Mouse (Mus musculus) heart, embryonic 13.5 days (tissue): Measurements from ENCODE around the gene Cpz. TPM values are rescaled to one million over a fixed set of nuclear protein-coding genes. Genes with fewer than 3 reads are reported as not detected.
A peak's percentile ranks its signal among the peaks of the same experiment; 100 is the strongest.

Experiments
- ATAC-seq: fragments of 200-750 bp; cut with Nextera tagmentation; 2 replicates; pipeline ENCODE4 v1.8.0; 2017; ENCODE audit warnings: moderate TSS enrichment; ENCODE audit not compliant: insufficient number of reproducible peaks, low FRiP score, low TSS enrichment; ENCODE audit errors: extremely low read depth
- H3K27ac ChIP-seq: fragments of 300-500 bp; sonication (generic); replicated peaks from 2 replicates; pipeline ENCODE4 v1.5.1; 2015; ENCODE audit warnings: moderate library complexity, mild to moderate bottlenecking, inconsistent platforms
- H3K27me3 ChIP-seq: fragments of 300-500 bp; sonication (generic); replicated peaks from 2 replicates; pipeline ENCODE4 v1.6.1; 2015; ENCODE audit warnings: mild to moderate bottlenecking, inconsistent platforms
- H3K36me3 ChIP-seq: fragments of 300-500 bp; sonication (generic); 2 replicates; pipeline ENCODE4 v1.6.1; 2015; ENCODE audit warnings: mild to moderate bottlenecking, inconsistent platforms
- H3K4me1 ChIP-seq: fragments of 300-500 bp; sonication (generic); 2 replicates; pipeline ENCODE4 v1.6.1; 2015; ENCODE audit warnings: inconsistent platforms
- H3K4me2 ChIP-seq: fragments of 300-500 bp; sonication (generic); 2 replicates; pipeline ENCODE4 v1.6.1; 2015; ENCODE audit warnings: inconsistent platforms, mild to moderate bottlenecking, moderate library complexity
- H3K4me3 ChIP-seq: fragments of 300-500 bp; sonication (generic); 2 replicates; pipeline ENCODE4 v1.5.1; 2015; ENCODE audit warnings: moderate library complexity, mild to moderate bottlenecking, inconsistent platforms
- H3K9ac ChIP-seq: fragments of 300-500 bp; sonication (generic); 2 replicates; pipeline ENCODE4 v1.6.1; 2015; ENCODE audit warnings: inconsistent platforms, mild to moderate bottlenecking, moderate library complexity
- H3K9me3 ChIP-seq: fragments of 300-500 bp; sonication (generic); 2 replicates; pipeline ENCODE4 v1.6.1; 2016; ENCODE audit warnings: inconsistent platforms
- WGBS: fragments of 180-500 bp; shearing (Covaris S2); methylation state at CpG from one replicate; pipeline ENCODE4 v1.1.7; 2015; ENCODE audit warnings: mixed read lengths; 5-methylcytosine and 5-hydroxymethylcytosine counted together
- polyA plus RNA-seq: library from polyadenylated mRNA; unstranded; fragments of >200 nt; fragmentation: Nextera tagmentation; extraction: Ambion mirVana; gene quantifications from 2 replicates; pipeline ENCODE4 v1.2.1, GENCODE M21; 2015

Gene Cpz
- polyA plus RNA-seq, 1 experiment from 2014 or later = 10.3 TPM

- Histone ChIP-seq H3K4me2 (peak overlapping the region; percentile 68; the same call in 1 of the 2 replicates), H3K36me3 (no peaks in the 10 kb centered on the region), H3K4me3 (no peak overlapping the region), H3K4me1 (peaks cover 19% of the 10 kb centered on the region), H3K9ac (no peak overlapping the region), H3K27me3 (peaks cover 89% of the 10 kb centered on the region), H3K27ac (no peak overlapping the region), H3K9me3 (no peaks in the 10 kb centered on the region)
- ATAC-seq = no peak
- WGBS = 55% methylated on average over 2 of the region's 2 CpGs
Observed at GRCm38 (mm10) chr5:35524381-35524780, 1.1 kb downstream of the Cpz start.

GRCm38 (mm10) chr5:35523735-35524134 lies 1.8 kb downstream of the Cpz start:
- Histone ChIP-seq H3K36me3 (no peaks in the 10 kb centered on the region), H3K4me1 (peaks cover 19% of the 10 kb centered on the region), H3K27ac (no peak overlapping the region), H3K9ac (no peak overlapping the region), H3K4me2 (no peak overlapping the region), H3K27me3 (peaks cover 90% of the 10 kb centered on the region), H3K4me3 (no peak overlapping the region), H3K9me3 (no peaks in the 10 kb centered on the region)
- WGBS = 2% methylated on average over 5 of the region's 5 CpGs
- no peak for ATAC-seq

- Histone ChIP-seq H3K27me3 (peaks cover 73% of the 10 kb centered on the region), H3K27ac (no peak overlapping the region), H3K4me1 (no peaks in the 10 kb centered on the region), H3K4me2 (no peak overlapping the region), H3K4me3 (no peak overlapping the region), H3K9ac (no peak overlapping the region), H3K9me3 (no peaks in the 10 kb centered on the region), H3K36me3 (no peaks in the 10 kb centered on the region)
- no peak for ATAC-seq
- 75% methylated on average over 11 of the region's 11 CpGs for WGBS
Observed at GRCm38 (mm10) chr5:35516781-35517180, 8.7 kb downstream of the Cpz start.

- Histone ChIP-seq H3K4me3 (no peak overlapping the region), H3K36me3 (no peaks in the 10 kb centered on the region), H3K9me3 (no peaks in the 10 kb centered on the region), H3K27me3 (peaks cover 66% of the 10 kb centered on the region), H3K4me1 (no peaks in the 10 kb centered on the region), H3K4me2 (no peak overlapping the region), H3K27ac (no peak overlapping the region), H3K9ac (no peak overlapping the region)
- 11% methylated on average over 5 of the region's 5 CpGs for WGBS
- no peak for ATAC-seq
Observed at GRCm38 (mm10) chr5:35510589-35510988, 14.9 kb downstream of the Cpz start.

- 38% methylated on average over 7 of the region's 7 CpGs for WGBS
- H3K27ac ChIP-seq = no peak overlapping the region
- no peak overlapping the region for H3K9ac ChIP-seq
- no peaks in the 10 kb centered on the region for H3K4me1 ChIP-seq
- no peaks in the 10 kb centered on the region for H3K9me3 ChIP-seq
- H3K4me3 ChIP-seq = no peak overlapping the region
- H3K4me2 ChIP-seq = no peak overlapping the region
- ATAC-seq = no peak
- H3K27me3 ChIP-seq = peaks cover 67% of the 10 kb centered on the region
- no peaks in the 10 kb centered on the region for H3K36me3 ChIP-seq
Observed at GRCm38 (mm10) chr5:35505016-35505415, 20.5 kb downstream of the Cpz start.

GRCm38 (mm10) chr5:35497344-35497743 lies 28.2 kb downstream of the Cpz start:
- WGBS = 30% methylated on average over 7 of the region's 7 CpGs
- no peak for ATAC-seq

GRCm38 (mm10) chr5:35495989-35496388 lies 29.5 kb downstream of the Cpz start:
- no peaks in the 10 kb centered on the region for H3K9me3 ChIP-seq
- no peaks in the 10 kb centered on the region for H3K4me1 ChIP-seq
- 27% methylated on average over 5 of the region's 5 CpGs for WGBS
- no peak overlapping the region for H3K4me2 ChIP-seq
- no peak overlapping the region for H3K9ac ChIP-seq
- peaks cover 54% of the 10 kb centered on the region for H3K27me3 ChIP-seq
- no peak for ATAC-seq
- no peak overlapping the region for H3K27ac ChIP-seq
- no peak overlapping the region for H3K4me3 ChIP-seq
- no peaks in the 10 kb centered on the region for H3K36me3 ChIP-seq

More at GRCm38 (mm10) chr5:35497344-35497743, 28.2 kb downstream of the Cpz start:
- Histone ChIP-seq H3K9ac (no peak overlapping the region), H3K27me3 (peaks cover 49% of the 10 kb centered on the region), H3K4me2 (no peak overlapping the region), H3K4me3 (no peak overlapping the region), H3K9me3 (no peaks in the 10 kb centered on the region), H3K27ac (no peak overlapping the region), H3K4me1 (no peaks in the 10 kb centered on the region), H3K36me3 (no peaks in the 10 kb centered on the region)

GRCm38 (mm10) chr5:35494773-35495390 lies 30.6 kb downstream of the Cpz start:
- no peak overlapping the region for H3K4me2 ChIP-seq
- WGBS = 50% methylated on average over 8 of the region's 8 CpGs
- ATAC-seq = no peak
- H3K36me3 ChIP-seq = no peaks in the 10 kb centered on the region
- no peak overlapping the region for H3K27ac ChIP-seq
- no peaks in the 10 kb centered on the region for H3K4me1 ChIP-seq
- no peaks in the 10 kb centered on the region for H3K9me3 ChIP-seq
- H3K27me3 ChIP-seq = peaks cover 65% of the 10 kb centered on the region
- no peak overlapping the region for H3K4me3 ChIP-seq
- no peak overlapping the region for H3K9ac ChIP-seq

- 78% methylated on average over 12 of the region's 12 CpGs for WGBS
- Histone ChIP-seq H3K4me3 (no peak overlapping the region), H3K27ac (no peak overlapping the region), H3K9me3 (no peaks in the 10 kb centered on the region), H3K27me3 (peaks cover 71% of the 10 kb centered on the region), H3K4me1 (no peaks in the 10 kb centered on the region), H3K36me3 (no peaks in the 10 kb centered on the region), H3K4me2 (no peak overlapping the region), H3K9ac (no peak overlapping the region)
- ATAC-seq = no peak
Observed at GRCm38 (mm10) chr5:35493770-35494169, 31.7 kb downstream of the Cpz start.

GRCm38 (mm10) chr5:35479521-35479920 lies 46.0 kb downstream of the Cpz start:
- no peaks in the 10 kb centered on the region for H3K4me1 ChIP-seq
- H3K27ac ChIP-seq = no peak overlapping the region
- H3K9ac ChIP-seq = no peak overlapping the region
- no peak overlapping the region for H3K4me2 ChIP-seq
- ATAC-seq = no peak
- H3K36me3 ChIP-seq = no peaks in the 10 kb centered on the region
- H3K27me3 ChIP-seq = peaks cover 69% of the 10 kb centered on the region
- WGBS = 34% methylated on average over 4 of the region's 4 CpGs
- no peak overlapping the region for H3K4me3 ChIP-seq
- no peaks in the 10 kb centered on the region for H3K9me3 ChIP-seq

GRCm38 (mm10) chr5:35475236-35475635 lies 50.3 kb downstream of the Cpz start:
- no peaks in the 10 kb centered on the region for H3K9me3 ChIP-seq
- H3K36me3 ChIP-seq = no peaks in the 10 kb centered on the region
- H3K4me3 ChIP-seq = no peak overlapping the region
- 49% methylated on average over 6 of the region's 6 CpGs for WGBS
- H3K9ac ChIP-seq = no peak overlapping the region
- H3K27ac ChIP-seq = no peak overlapping the region
- no peak for ATAC-seq
- H3K4me2 ChIP-seq = no peak overlapping the region
- no peaks in the 10 kb centered on the region for H3K4me1 ChIP-seq
- H3K27me3 ChIP-seq = peaks cover 91% of the 10 kb centered on the region

- Histone ChIP-seq H3K4me3 (no peak overlapping the region), H3K27me3 (peaks cover 94% of the 10 kb centered on the region), H3K27ac (no peak overlapping the region), H3K36me3 (no peaks in the 10 kb centered on the region), H3K4me2 (no peak overlapping the region), H3K4me1 (no peaks in the 10 kb centered on the region), H3K9me3 (no peaks in the 10 kb centered on the region), H3K9ac (no peak overlapping the region)
- 20% methylated on average over 7 of the region's 7 CpGs for WGBS
- ATAC-seq = no peak
Observed at GRCm38 (mm10) chr5:35470885-35471528, 54.5 kb downstream of the Cpz start.
